Mouse (Mus musculus) stomach, embryonic 16.5 days (tissue): Measurements from ENCODE around the gene Thrap3. TPM values are rescaled to one million over a fixed set of nuclear protein-coding genes. Genes with fewer than 3 reads are reported as not detected.
A peak's percentile ranks its signal among the peaks of the same experiment; 100 is the strongest.
"Not testable (repeated sequence)": the region's sequence is repeated elsewhere in the genome, so short reads cannot be mapped to it uniquely, and the experiment has no call there.

Experiments
- ATAC-seq: fragments of 200-750 bp; cut with Nextera tagmentation; 2 replicates; pipeline ENCODE4 v1.8.0; 2017; ENCODE audit warnings: moderate number of reproducible peaks, moderate TSS enrichment; ENCODE audit not compliant: insufficient read depth, low FRiP score
- H3K27ac ChIP-seq: fragments of 300-500 bp; sonication (generic); 2 replicates; pipeline ENCODE4 v1.5.1; 2014; ENCODE audit warnings: low read length
- H3K27me3 ChIP-seq: fragments of 300-500 bp; sonication (generic); 2 replicates; pipeline ENCODE4 v1.6.1; 2014; ENCODE audit warnings: low read length, control low read depth, mixed read lengths; ENCODE audit not compliant: control insufficient read depth, insufficient read depth
- H3K36me3 ChIP-seq: fragments of 300-500 bp; sonication (generic); 2 replicates; pipeline ENCODE4 v1.6.1; 2014; ENCODE audit warnings: low read length; ENCODE audit not compliant: control insufficient read depth, insufficient read depth
- H3K4me1 ChIP-seq: fragments of 300-500 bp; sonication (generic); 2 replicates; pipeline ENCODE4 v1.6.1; 2014; ENCODE audit warnings: low read length, control low read depth, mixed read lengths; ENCODE audit not compliant: control insufficient read depth, insufficient read depth
- H3K4me2 ChIP-seq: fragments of 300-500 bp; sonication (generic); 2 replicates; pipeline ENCODE4 v1.6.1; 2014; ENCODE audit warnings: low read depth, low read length, mixed read lengths
- H3K4me3 ChIP-seq: fragments of 300-500 bp; sonication (generic); replicated peaks from 2 replicates; pipeline ENCODE4 v1.5.1; 2014; ENCODE audit warnings: mild to moderate bottlenecking, low read length
- H3K9ac ChIP-seq: fragments of 300-500 bp; sonication (generic); 2 replicates; pipeline ENCODE4 v1.6.1; 2014; ENCODE audit warnings: low read length
- H3K9me3 ChIP-seq: fragments of 300-500 bp; sonication (generic); replicated peaks from 2 replicates; pipeline ENCODE4 v1.6.1; 2016; ENCODE audit warnings: low read length, control low read depth; ENCODE audit not compliant: control insufficient read depth
- WGBS: fragments of 180-500 bp; shearing (Covaris S2); extraction: QIAGEN DNeasy Blood & Tissue Kit; methylation state at CpG from one replicate; pipeline ENCODE4 v1.1.7; 2014; 5-methylcytosine and 5-hydroxymethylcytosine counted together
- polyA plus RNA-seq: library from polyadenylated mRNA; unstranded; fragments of >200 nt; fragmentation: Nextera tagmentation; extraction: Ambion mirVana; gene quantifications from 2 replicates; pipeline ENCODE4 v1.2.1, GENCODE M21; 2015

Thrap3 gene
- polyA plus RNA-seq, 1 experiment from 2014 or later = 176 TPM

DNA sequence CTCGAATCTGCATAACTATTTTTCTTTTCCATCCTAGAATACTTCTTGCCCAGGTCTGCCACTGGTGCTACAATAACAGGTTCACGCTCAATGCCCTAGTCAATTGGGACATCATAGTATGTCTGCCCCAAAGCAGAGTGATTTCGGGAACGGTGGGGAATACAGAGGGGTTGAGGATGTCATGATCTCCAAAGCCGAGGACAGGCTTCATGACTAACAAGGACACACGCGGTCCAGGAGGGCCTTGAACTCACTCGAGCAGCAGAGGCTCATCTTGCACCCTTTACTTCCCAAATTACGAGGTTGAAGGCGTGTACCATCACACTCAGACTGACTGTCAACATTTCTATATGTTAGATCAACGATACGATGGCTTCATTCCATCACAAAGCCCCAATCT lies 24.1 kb upstream of the Thrap3 start:
- ATAC-seq = no peak
- H3K4me1 ChIP-seq = peaks cover 6% of the 10 kb centered on the region
- peaks cover 5% of the 10 kb centered on the region; the same call in 1 of the 2 replicates for H3K36me3 ChIP-seq
- H3K9me3 ChIP-seq = no peaks in the 10 kb centered on the region
- WGBS = 50% methylated on average over 12 of the region's 12 CpGs
- no peaks in the 10 kb centered on the region for H3K27me3 ChIP-seq
- no peak overlapping the region for H3K27ac ChIP-seq
- H3K4me2 ChIP-seq = peak overlapping the region; percentile 74; the same call in 1 of the 2 replicates
- H3K9ac ChIP-seq = no peak overlapping the region
- no peak overlapping the region for H3K4me3 ChIP-seq

- peaks cover 5% of the 10 kb centered on the region for H3K4me1 ChIP-seq
- H3K4me2 ChIP-seq = no peak overlapping the region
- H3K27ac ChIP-seq = no peak overlapping the region
- ATAC-seq = no peak
- no peak overlapping the region for H3K9ac ChIP-seq
- no peak overlapping the region for H3K4me3 ChIP-seq
- H3K9me3 ChIP-seq = no peaks in the 10 kb centered on the region
- WGBS = 86% methylated on average over 11 of the region's 11 CpGs
- no peaks in the 10 kb centered on the region for H3K36me3 ChIP-seq
- no peaks in the 10 kb centered on the region for H3K27me3 ChIP-seq
Measured at GRCm38 (mm10) chr4:126222631-126223030, 20.1 kb upstream of the Thrap3 start.

GRCm38 (mm10) chr4:126220045-126220444 lies 17.5 kb upstream of the Thrap3 start:
- H3K4me2 ChIP-seq = no peak overlapping the region
- no peak overlapping the region for H3K27ac ChIP-seq
- H3K4me3 ChIP-seq = no peak overlapping the region
- no peaks in the 10 kb centered on the region for H3K27me3 ChIP-seq
- 88% methylated on average over 10 of the region's 10 CpGs for WGBS
- H3K4me1 ChIP-seq = no peaks in the 10 kb centered on the region
- H3K36me3 ChIP-seq = no peaks in the 10 kb centered on the region
- H3K9ac ChIP-seq = no peak overlapping the region
- no peaks in the 10 kb centered on the region for H3K9me3 ChIP-seq
- no peak for ATAC-seq

DNA sequence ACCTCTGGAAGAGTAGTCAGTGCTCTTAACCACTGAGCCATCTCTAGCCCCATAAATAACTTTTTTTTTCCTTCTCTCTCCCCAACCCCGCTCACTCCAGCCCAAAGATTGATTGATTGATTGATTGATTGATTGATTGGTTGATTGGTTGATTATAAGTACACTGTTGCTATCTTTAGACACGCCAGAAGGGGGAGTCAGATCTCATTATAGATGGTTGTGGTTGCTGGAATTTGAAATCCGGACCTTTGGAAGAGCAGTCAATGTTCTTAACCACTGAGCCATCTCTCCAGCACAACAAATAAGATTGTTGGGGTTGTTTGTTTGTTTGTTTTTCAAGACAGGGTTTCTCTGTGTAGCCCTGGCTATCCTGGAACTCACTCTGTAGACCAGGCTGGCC lies 17.0 kb upstream of the Thrap3 start:
- 63% methylated on average over 3 of the region's 3 CpGs for WGBS
- not testable (repeated sequence) for H3K9ac ChIP-seq, H3K36me3 ChIP-seq, H3K27me3 ChIP-seq, H3K9me3 ChIP-seq, H3K4me2 ChIP-seq, ATAC-seq, H3K4me3 ChIP-seq, H3K27ac ChIP-seq, H3K4me1 ChIP-seq

GRCm38 (mm10) chr4:126217771-126218170 lies 15.2 kb upstream of the Thrap3 start:
- Histone ChIP-seq H3K9me3 (no peaks in the 10 kb centered on the region), H3K4me3 (no peak overlapping the region), H3K36me3 (no peaks in the 10 kb centered on the region), H3K27ac (no peak overlapping the region), H3K9ac (no peak overlapping the region), H3K27me3 (no peaks in the 10 kb centered on the region), H3K4me2 (no peak overlapping the region), H3K4me1 (no peaks in the 10 kb centered on the region)
- no peak; the same call in 1 of the 2 replicates for ATAC-seq
- 69% methylated on average over 6 of the region's 6 CpGs for WGBS

GRCm38 (mm10) chr4:126207081-126207480 lies 4.5 kb upstream of the Thrap3 start:
- Histone ChIP-seq H3K9ac (no peak overlapping the region), H3K27me3 (no peaks in the 10 kb centered on the region), H3K4me2 (no peak overlapping the region), H3K4me1 (no peaks in the 10 kb centered on the region), H3K9me3 (no peaks in the 10 kb centered on the region), H3K4me3 (no peak overlapping the region), H3K36me3 (no peaks in the 10 kb centered on the region), H3K27ac (no peak overlapping the region)
- ATAC-seq = no peak
- WGBS = 50% methylated on average over 6 of the region's 6 CpGs

GRCm38 (mm10) chr4:126205386-126205785 lies 2.8 kb upstream of the Thrap3 start:
- WGBS = 88% methylated on average over 1 of the region's 1 CpGs
- Histone ChIP-seq H3K9me3 (no peaks in the 10 kb centered on the region), H3K27ac (no peak overlapping the region), H3K4me1 (peaks cover 8% of the 10 kb centered on the region), H3K36me3 (no peaks in the 10 kb centered on the region), H3K4me2 (no peak overlapping the region), H3K27me3 (no peaks in the 10 kb centered on the region), H3K4me3 (no peak overlapping the region), H3K9ac (no peak overlapping the region)
- ATAC-seq = no peak

DNA sequence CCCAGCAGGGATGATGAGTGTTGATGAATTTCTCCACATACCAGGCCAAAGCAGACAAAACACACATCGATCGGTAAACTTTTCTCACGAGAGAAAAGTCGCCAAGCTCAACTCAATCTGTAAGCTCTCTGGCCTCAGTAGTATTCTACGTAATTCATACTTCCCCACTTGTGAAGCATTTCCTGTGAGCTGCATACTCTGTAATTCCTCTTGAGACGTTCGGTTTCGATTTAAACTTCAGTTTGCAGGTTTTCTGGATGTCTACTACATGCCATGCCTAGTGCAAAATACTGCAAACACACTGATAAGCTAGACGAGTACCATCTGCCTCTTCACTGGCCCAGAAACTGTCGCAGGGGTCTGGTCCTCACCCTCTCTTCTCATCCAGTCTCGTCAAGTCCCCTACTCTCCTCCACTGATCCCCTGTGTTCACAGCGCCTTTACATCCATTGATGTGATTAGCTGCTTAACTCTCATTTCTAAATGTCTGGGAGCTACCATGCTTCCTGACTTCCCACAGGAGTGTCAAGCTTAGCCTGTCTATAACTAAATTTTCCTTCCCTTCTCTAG lies 2.2 kb upstream of the Thrap3 start:
- Histone ChIP-seq H3K27me3 (no peaks in the 10 kb centered on the region), H3K27ac (no peak overlapping the region), H3K4me3 (no peak overlapping the region), H3K9me3 (no peaks in the 10 kb centered on the region), H3K36me3 (no peaks in the 10 kb centered on the region), H3K4me1 (peaks cover 14% of the 10 kb centered on the region), H3K9ac (no peak overlapping the region), H3K4me2 (no peak overlapping the region)
- ATAC-seq = no peak
- WGBS = 60% methylated on average over 12 of the region's 12 CpGs

- no peak for ATAC-seq
- WGBS = 75% methylated on average over 8 of the region's 8 CpGs
- Histone ChIP-seq H3K4me1 (peaks cover 18% of the 10 kb centered on the region), H3K4me3 (no peak overlapping the region), H3K9ac (no peak overlapping the region), H3K27ac (peak overlapping the region; percentile 96; the same call in 1 of the 2 replicates), H3K9me3 (no peaks in the 10 kb centered on the region), H3K27me3 (no peaks in the 10 kb centered on the region), H3K4me2 (no peak overlapping the region), H3K36me3 (no peaks in the 10 kb centered on the region)
Measured at GRCm38 (mm10) chr4:126204016-126204415, 1.5 kb upstream of the Thrap3 start.
